Mouse (Mus musculus) cerebellum, adult 2 months (tissue): ENCODE data around the gene Hspbp1.

Source experiments
- CTCF ChIP-seq: fragments of 200-500 bp; IDR thresholded peaks from 2 replicates; pipeline ENCODE4 v1.5.1; 2011; ENCODE audit warnings: low read depth, mild to moderate bottlenecking, control low read depth, low read length, moderate library complexity, borderline replicate concordance; ENCODE audit not compliant: insufficient read depth
- POLR2A ChIP-seq: fragments of 200-500 bp; IDR thresholded peaks from 2 replicates; pipeline ENCODE4 v1.6.1; 2011; ENCODE audit warnings: low read length, control low read depth, borderline replicate concordance; ENCODE audit not compliant: insufficient read depth

DNA sequence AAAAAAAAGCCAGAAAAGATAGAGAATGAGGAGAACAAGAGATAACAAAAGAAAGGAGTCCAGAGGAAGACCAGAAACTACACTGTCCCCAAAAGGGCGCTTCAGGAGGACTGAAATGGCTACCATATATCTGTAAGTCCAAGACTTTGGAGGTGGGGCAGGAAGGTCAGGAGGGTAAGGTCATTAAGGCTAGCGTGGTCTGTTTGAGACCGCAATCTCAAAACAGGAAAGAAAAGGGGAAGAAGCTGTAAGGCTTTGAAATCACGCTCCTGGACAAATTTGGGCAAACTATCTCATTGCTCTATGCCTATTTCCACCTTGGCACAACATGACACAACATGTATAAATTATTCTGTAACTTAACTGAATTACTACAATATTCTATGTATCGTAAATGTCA, 1.6 kb downstream of the Hspbp1 start:
- TF ChIP-seq POLR2A: no peak
- no peak for TF ChIP-seq CTCF
